Mouse (Mus musculus): ENCODE measurements around the gene Mvd. TPM values are rescaled to one million over a fixed set of nuclear protein-coding genes. Genes with fewer than 3 reads are reported as not detected.
A peak's percentile ranks its signal among the peaks of the same experiment; 100 is the strongest.

Gene Mvd
- polyA plus RNA-seq, 1 experiment from 2014 or later: 46.3 TPM

DNA sequence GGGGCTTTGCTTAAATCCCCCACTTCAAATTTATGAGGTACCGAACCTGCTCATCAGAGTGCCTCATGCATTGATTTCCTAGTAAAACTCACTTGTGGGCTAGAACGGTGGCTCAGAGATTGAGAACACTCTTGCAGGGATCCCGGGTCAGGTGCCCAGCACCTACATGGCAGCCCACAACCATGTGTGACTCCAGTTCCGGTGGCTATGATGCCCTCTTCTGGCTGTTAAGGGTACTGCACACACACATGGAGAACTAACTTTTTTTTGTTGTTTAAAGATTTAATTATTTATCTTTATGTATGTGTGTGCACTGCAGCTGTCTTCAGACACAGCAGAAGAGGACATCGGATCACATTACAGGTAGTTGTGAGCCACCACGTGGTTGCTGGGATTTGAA is 7.8 kb downstream of the Mvd start:
- Histone ChIP-seq H3K4me1 (replicated peaks; ENCODE audit: control insufficient read depth, insufficient read depth, low read length) (peaks cover 11% of the 10 kb centered on the region; the same call in 1 of the 2 replicates), H3K4me3 (ENCODE audit: low read depth, low read length) (no peak overlapping the region), H3K27me3 (ENCODE audit: control insufficient read depth, insufficient read depth, low read length) (no peaks in the 10 kb centered on the region), H3K9ac (ENCODE audit: low read depth, low read length) (no peak overlapping the region), H3K9me3 (ENCODE audit: control insufficient read depth, low read length) (no peaks in the 10 kb centered on the region), H3K36me3 (ENCODE audit: control insufficient read depth, insufficient read depth, low read length) (0 out of 2 replicates have a peak, but pooled peaks cover 9% of the 10 kb centered on the region), H3K4me2 (replicated peaks; ENCODE audit: low read depth, low read length) (no peak overlapping the region), H3K27ac (ENCODE audit: low read depth, low read length) (no peak overlapping the region)
- DNase-seq (ENCODE audit: low spot score) (no peak), ATAC-seq (ENCODE audit: low FRiP score) (no peak)
- 87% methylated on average over 6 of the region's 6 CpGs for WGBS

DNA sequence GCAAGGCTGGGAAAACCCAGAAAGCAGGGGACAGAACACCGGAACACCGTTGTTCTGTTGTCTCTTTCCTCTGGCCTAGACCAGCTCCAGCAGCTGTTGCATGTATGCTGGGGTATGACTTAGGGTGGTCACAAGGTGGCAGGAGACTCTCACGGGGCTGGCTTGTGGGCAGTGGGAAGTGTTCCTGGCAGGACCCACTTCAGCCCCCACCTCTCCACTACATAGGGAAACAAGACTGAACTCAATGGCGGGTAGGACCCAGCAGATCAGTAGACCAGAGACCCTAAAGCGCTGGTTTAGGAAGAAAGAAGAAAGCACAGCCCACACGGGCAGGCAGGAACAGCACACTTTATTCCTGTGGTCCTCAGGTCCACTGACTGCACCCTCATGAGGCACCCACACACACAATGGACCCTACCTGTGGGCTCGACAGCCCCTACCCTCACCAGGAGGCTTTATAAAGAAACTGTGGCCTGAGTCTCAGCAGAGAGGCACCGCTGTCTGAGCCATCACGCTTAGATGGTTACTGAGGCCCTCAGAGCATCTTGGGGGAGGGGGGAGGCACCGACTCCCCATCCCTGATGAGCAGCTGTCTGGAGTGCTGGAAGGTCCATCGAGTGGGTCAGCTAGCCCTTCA is 9.8 kb downstream of the Mvd start:
- peak; percentile 31; the same call in 1 of the 2 replicates for ATAC-seq (ENCODE audit: low FRiP score)

GRCm38 (mm10) chr8:122432443-122433268 is 10.6 kb downstream of the Mvd start, which contains the start of gene Cyba:
Cyba (minus strand) TSS chr8:122432930.
- Histone ChIP-seq H3K4me1 (replicated peaks; ENCODE audit: control insufficient read depth, insufficient read depth, low read length) (peaks cover 11% of the 10 kb centered on the region; the same call in 1 of the 2 replicates), H3K4me2 (replicated peaks; ENCODE audit: low read depth, low read length) (peak within 1 kb of the TSS; percentile 75), H3K27ac (ENCODE audit: low read depth, low read length) (no peak within 1 kb of the TSS), H3K9ac (ENCODE audit: low read depth, low read length) (peak within 1 kb of the TSS; percentile 56), H3K4me3 (ENCODE audit: low read depth, low read length) (peak within 1 kb of the TSS; percentile 37), H3K9me3 (ENCODE audit: control insufficient read depth, low read length) (no peaks in the 10 kb centered on the region), H3K27me3 (ENCODE audit: control insufficient read depth, insufficient read depth, low read length) (no peaks in the 10 kb centered on the region), H3K36me3 (ENCODE audit: control insufficient read depth, insufficient read depth, low read length) (0 out of 2 replicates have a peak, but pooled peaks cover 9% of the 10 kb centered on the region)
- WGBS: 6% methylated on average over 45 of the region's 45 CpGs
- ATAC-seq (ENCODE audit: low FRiP score) (peak; percentile 79), DNase-seq (ENCODE audit: low spot score) (peak; percentile 59)

More for the DNA sequence above, 9.8 kb downstream of the Mvd start:
- Histone ChIP-seq H3K9me3 (ENCODE audit: control insufficient read depth, low read length) (no peaks in the 10 kb centered on the region), H3K27ac (ENCODE audit: low read depth, low read length) (no peak overlapping the region), H3K9ac (ENCODE audit: low read depth, low read length) (no peak overlapping the region), H3K27me3 (ENCODE audit: control insufficient read depth, insufficient read depth, low read length) (no peaks in the 10 kb centered on the region), H3K4me1 (replicated peaks; ENCODE audit: control insufficient read depth, insufficient read depth, low read length) (peaks cover 11% of the 10 kb centered on the region; the same call in 1 of the 2 replicates), H3K4me2 (replicated peaks; ENCODE audit: low read depth, low read length) (no peak overlapping the region), H3K4me3 (ENCODE audit: low read depth, low read length) (no peak overlapping the region), H3K36me3 (ENCODE audit: control insufficient read depth, insufficient read depth, low read length) (0 out of 2 replicates have a peak, but pooled peaks cover 9% of the 10 kb centered on the region)
- WGBS: 67% methylated on average over 11 of the region's 11 CpGs
- peak; percentile 3 for DNase-seq (ENCODE audit: low spot score)

- H3K9ac ChIP-seq (ENCODE audit: low read depth, low read length): peak overlapping the region; percentile 56
- H3K4me2 ChIP-seq (replicated peaks; ENCODE audit: low read depth, low read length): peak overlapping the region; percentile 75
- no peaks in the 10 kb centered on the region for H3K27me3 ChIP-seq (ENCODE audit: control insufficient read depth, insufficient read depth, low read length)
- 0 out of 2 replicates have a peak, but pooled peaks cover 9% of the 10 kb centered on the region for H3K36me3 ChIP-seq (ENCODE audit: control insufficient read depth, insufficient read depth, low read length)
- H3K4me1 ChIP-seq (replicated peaks; ENCODE audit: control insufficient read depth, insufficient read depth, low read length): peaks cover 11% of the 10 kb centered on the region; the same call in 1 of the 2 replicates
- ATAC-seq (ENCODE audit: low FRiP score) (no peak), DNase-seq (ENCODE audit: low spot score) (peak; percentile 23)
- whole genome bisulfite sequencing: 41% methylated on average over 18 of the region's 18 CpGs
- peak overlapping the region; percentile 37 for H3K4me3 ChIP-seq (ENCODE audit: low read depth, low read length)
- H3K9me3 ChIP-seq (ENCODE audit: control insufficient read depth, low read length): no peaks in the 10 kb centered on the region
- H3K27ac ChIP-seq (ENCODE audit: low read depth, low read length): no peak overlapping the region
Observed at GRCm38 (mm10) chr8:122431694-122432442, 11.4 kb downstream of the Mvd start.

DNA sequence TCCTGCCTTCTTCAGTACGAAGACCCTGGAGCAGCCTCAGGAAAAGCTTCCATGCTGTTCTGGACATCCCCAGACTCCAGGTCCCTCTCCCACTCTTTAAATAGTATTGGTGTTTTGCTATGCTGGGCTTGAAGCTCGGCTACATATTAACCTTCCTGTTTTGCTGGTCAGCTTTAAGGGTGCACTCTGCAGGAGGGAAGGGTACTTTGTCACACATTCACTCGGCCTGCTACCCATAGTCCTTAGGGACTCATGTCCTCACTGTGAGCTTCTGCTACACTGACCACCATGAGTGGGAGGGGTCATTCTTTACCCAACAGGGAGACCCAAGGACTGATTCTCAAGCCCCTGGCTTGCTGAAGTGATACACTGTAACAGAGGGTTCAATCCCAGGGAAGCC is 12.6 kb downstream of the Mvd start:
- WGBS: 73% methylated on average over 3 of the region's 3 CpGs
- H3K4me2 ChIP-seq (replicated peaks; ENCODE audit: low read depth, low read length): no peak overlapping the region
- no peak overlapping the region for H3K27ac ChIP-seq (ENCODE audit: low read depth, low read length)
- H3K9me3 ChIP-seq (ENCODE audit: control insufficient read depth, low read length): no peaks in the 10 kb centered on the region
- H3K36me3 ChIP-seq (ENCODE audit: control insufficient read depth, insufficient read depth, low read length): 0 out of 2 replicates have a peak, but pooled peaks cover 4% of the 10 kb centered on the region
- ATAC-seq (ENCODE audit: low FRiP score) (no peak), DNase-seq (ENCODE audit: low spot score) (no peak)
- peaks cover 11% of the 10 kb centered on the region; the same call in 1 of the 2 replicates for H3K4me1 ChIP-seq (replicated peaks; ENCODE audit: control insufficient read depth, insufficient read depth, low read length)
- no peaks in the 10 kb centered on the region for H3K27me3 ChIP-seq (ENCODE audit: control insufficient read depth, insufficient read depth, low read length)
- no peak overlapping the region for H3K4me3 ChIP-seq (ENCODE audit: low read depth, low read length)
- H3K9ac ChIP-seq (ENCODE audit: low read depth, low read length): no peak overlapping the region

GRCm38 (mm10) chr8:122430058-122430636 is 13.1 kb downstream of the Mvd start:
- peaks cover 11% of the 10 kb centered on the region; the same call in 1 of the 2 replicates for H3K4me1 ChIP-seq (replicated peaks; ENCODE audit: control insufficient read depth, insufficient read depth, low read length)
- no peak for ATAC-seq (ENCODE audit: low FRiP score)
- WGBS: 87% methylated on average over 10 of the region's 10 CpGs

GRCm38 (mm10) chr8:122428163-122428562 is 15.1 kb downstream of the Mvd start:
- ATAC-seq (ENCODE audit: low FRiP score) (no peak), DNase-seq (ENCODE audit: low spot score) (no peak)
- no peak overlapping the region for H3K4me3 ChIP-seq (ENCODE audit: low read depth, low read length)
- H3K4me2 ChIP-seq (replicated peaks; ENCODE audit: low read depth, low read length): no peak overlapping the region
- WGBS: 87% methylated on average over 9 of the region's 9 CpGs
- no peak overlapping the region for H3K27ac ChIP-seq (ENCODE audit: low read depth, low read length)
- no peak overlapping the region for H3K9ac ChIP-seq (ENCODE audit: low read depth, low read length)
- H3K9me3 ChIP-seq (ENCODE audit: control insufficient read depth, low read length): no peaks in the 10 kb centered on the region
- H3K4me1 ChIP-seq (replicated peaks; ENCODE audit: control insufficient read depth, insufficient read depth, low read length): peaks cover 11% of the 10 kb centered on the region; the same call in 1 of the 2 replicates
- H3K36me3 ChIP-seq (ENCODE audit: control insufficient read depth, insufficient read depth, low read length): no peaks in the 10 kb centered on the region
- no peaks in the 10 kb centered on the region for H3K27me3 ChIP-seq (ENCODE audit: control insufficient read depth, insufficient read depth, low read length)

More at GRCm38 (mm10) chr8:122430058-122430636, 13.1 kb downstream of the Mvd start:
- Histone ChIP-seq H3K4me3 (ENCODE audit: low read depth, low read length) (no peak overlapping the region), H3K9ac (ENCODE audit: low read depth, low read length) (no peak overlapping the region), H3K27me3 (ENCODE audit: control insufficient read depth, insufficient read depth, low read length) (no peaks in the 10 kb centered on the region), H3K9me3 (ENCODE audit: control insufficient read depth, low read length) (no peaks in the 10 kb centered on the region), H3K4me2 (replicated peaks; ENCODE audit: low read depth, low read length) (no peak overlapping the region), H3K36me3 (ENCODE audit: control insufficient read depth, insufficient read depth, low read length) (no peaks in the 10 kb centered on the region), H3K27ac (ENCODE audit: low read depth, low read length) (no peak overlapping the region)
- DNase-seq (ENCODE audit: low spot score): no peak

- Histone ChIP-seq H3K4me2 (replicated peaks; ENCODE audit: low read depth, low read length) (no peak overlapping the region), H3K9me3 (ENCODE audit: control insufficient read depth, low read length) (no peaks in the 10 kb centered on the region), H3K9ac (ENCODE audit: low read depth, low read length) (no peak overlapping the region), H3K36me3 (ENCODE audit: control insufficient read depth, insufficient read depth, low read length) (no peaks in the 10 kb centered on the region), H3K4me1 (replicated peaks; ENCODE audit: control insufficient read depth, insufficient read depth, low read length) (peaks cover 8% of the 10 kb centered on the region; the same call in 1 of the 2 replicates), H3K27me3 (ENCODE audit: control insufficient read depth, insufficient read depth, low read length) (no peaks in the 10 kb centered on the region), H3K4me3 (ENCODE audit: low read depth, low read length) (no peak overlapping the region), H3K27ac (ENCODE audit: low read depth, low read length) (no peak overlapping the region)
- 90% methylated on average over 7 of the region's 7 CpGs for WGBS
- no peak for DNase-seq (ENCODE audit: low spot score)
- no peak for ATAC-seq (ENCODE audit: low FRiP score)
Observed at GRCm38 (mm10) chr8:122427607-122428006, 15.6 kb downstream of the Mvd start.
